Mouse (Mus musculus) forebrain, postnatal 0 days (tissue): ENCODE measurements around the gene Ccdc136. TPM values are rescaled to one million over a fixed set of nuclear protein-coding genes. Genes with fewer than 3 reads are reported as not detected.

Experiments
- ATAC-seq: fragments of 200-750 bp; cut with Nextera tagmentation; 2 replicates; pipeline ENCODE4 v1.8.0; 2017; ENCODE audit warnings: mild to moderate bottlenecking, moderate library complexity
- DNase-seq: peaks from one replicate; pipeline ENCODE4 v3.0.0-alpha.2; 2015
- H3K27ac ChIP-seq: fragments of 300-500 bp; sonication (generic); 2 replicates; pipeline ENCODE4 v1.5.1; 2014; ENCODE audit warnings: low read depth, mild to moderate bottlenecking, antibody characterized with exemption, low read length, moderate library complexity, mixed read lengths
- H3K27me3 ChIP-seq: fragments of 300-500 bp; sonication (generic); 2 replicates; pipeline ENCODE4 v1.6.1; 2014; ENCODE audit warnings: mild to moderate bottlenecking, low read length, mixed read lengths; ENCODE audit not compliant: insufficient read depth
- H3K36me3 ChIP-seq: fragments of 300-500 bp; sonication (generic); 2 replicates; pipeline ENCODE4 v1.6.1; 2014; ENCODE audit warnings: mild to moderate bottlenecking, moderate library complexity; ENCODE audit not compliant: insufficient read depth
- H3K4me1 ChIP-seq: fragments of 300-500 bp; sonication (generic); 2 replicates; pipeline ENCODE4 v1.6.1; 2014; ENCODE audit warnings: antibody characterized with exemption; ENCODE audit not compliant: insufficient read depth
- H3K4me2 ChIP-seq: fragments of 300-500 bp; sonication (generic); 2 replicates; pipeline ENCODE4 v1.6.1; 2014; ENCODE audit warnings: low read depth, mild to moderate bottlenecking, moderate library complexity
- H3K4me3 ChIP-seq: fragments of 300-500 bp; sonication (generic); 2 replicates; pipeline ENCODE4 v1.5.1; 2014; ENCODE audit warnings: low read depth, low read length, mixed read lengths
- H3K9ac ChIP-seq: fragments of 300-500 bp; sonication (generic); 2 replicates; pipeline ENCODE4 v1.6.1; 2014; ENCODE audit warnings: mild to moderate bottlenecking
- H3K9me3 ChIP-seq: fragments of 300-500 bp; sonication (generic); 2 replicates; pipeline ENCODE4 v1.6.1; 2016; ENCODE audit warnings: low read length
- CTCF ChIP-seq: sonication (generic); IDR thresholded peaks from 2 replicates; pipeline ENCODE4 v1.5.1; 2016; ENCODE audit warnings: antibody characterized with exemption, control low read depth, low read depth
- WGBS: fragments of 180-500 bp; shearing (Covaris S2); extraction: QIAGEN DNeasy Blood & Tissue Kit; methylation state at CpG from one replicate; pipeline ENCODE4 v1.1.7; 2014; 5-methylcytosine and 5-hydroxymethylcytosine counted together
- polyA plus RNA-seq: library from polyadenylated mRNA; unstranded; fragments of >200 nt; fragmentation: Nextera tagmentation; extraction: Ambion mirVana; gene quantifications from 2 replicates; pipeline ENCODE4 v1.2.1, GENCODE M21; 2015
- total RNA-seq: library from RNA; depleted of rRNA; stranded (reverse); fragments of >200 nt; gene quantifications from 2 replicates; pipeline ENCODE4 v1.2.3, GENCODE M21; 2014

Gene Ccdc136
- total and polyA plus RNA-seq, 2 experiments from 2014 or later: 43.0 to 46.6 TPM

DNA sequence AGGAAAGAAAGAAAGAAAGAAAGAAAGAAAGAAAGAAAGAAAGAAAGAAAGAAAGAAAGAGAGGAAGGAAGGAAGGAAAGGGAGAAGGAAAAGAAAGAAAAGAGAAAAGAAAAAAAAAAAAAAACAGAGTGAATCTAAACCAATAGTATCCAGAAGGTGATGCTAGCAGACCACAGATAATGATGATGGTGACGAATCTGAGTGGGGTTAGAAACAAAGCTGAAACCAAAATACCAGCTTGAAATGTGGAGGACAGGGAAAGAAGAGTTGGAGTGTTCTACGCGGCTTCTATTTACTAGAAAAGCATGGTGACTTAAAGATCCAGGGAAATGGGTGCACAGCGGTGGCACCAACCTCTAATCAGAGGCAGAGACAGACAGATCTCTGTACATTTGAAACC, 4.3 kb upstream of the Ccdc136 start:
- Histone ChIP-seq H3K27ac (no peak overlapping the region), H3K4me2 (no peak overlapping the region), H3K27me3 (no peaks in the 10 kb centered on the region), H3K4me1 (peaks cover 7% of the 10 kb centered on the region; the same call in 1 of the 2 replicates), H3K36me3 (no peaks in the 10 kb centered on the region), H3K4me3 (no peak overlapping the region), H3K9me3 (no peaks in the 10 kb centered on the region), H3K9ac (no peak overlapping the region)
- DNase-seq (no peak), ATAC-seq (no peak)
- WGBS: 68% methylated on average over 4 of the region's 4 CpGs
- peak; percentile 53 for TF ChIP-seq CTCF

DNA sequence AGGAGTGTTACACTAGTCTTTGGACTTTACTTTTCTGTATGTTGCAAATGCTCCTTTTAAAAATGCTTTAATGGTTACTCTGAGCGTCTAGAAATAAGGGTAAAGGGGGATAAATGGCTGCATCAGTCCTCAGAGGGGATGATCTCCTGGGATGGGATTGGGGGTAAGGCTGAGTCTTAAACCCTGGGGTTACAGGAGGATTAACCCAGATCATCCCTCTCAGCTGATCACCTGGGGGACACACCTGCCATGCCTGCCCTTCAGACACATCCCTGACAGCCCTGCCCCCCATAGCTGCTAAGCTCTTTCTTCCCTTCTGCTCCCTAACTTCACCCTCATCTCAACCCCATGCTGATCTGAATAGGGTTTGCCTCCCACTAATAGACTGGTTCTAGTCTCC, 1.8 kb upstream of the Ccdc136 start:
- no peak for TF ChIP-seq CTCF
- WGBS: 50% methylated on average over 1 of the region's 1 CpGs
- Histone ChIP-seq H3K4me3 (no peak overlapping the region), H3K9me3 (no peaks in the 10 kb centered on the region), H3K36me3 (no peaks in the 10 kb centered on the region), H3K27me3 (no peaks in the 10 kb centered on the region), H3K9ac (no peak overlapping the region), H3K27ac (no peak overlapping the region), H3K4me1 (peaks cover 5% of the 10 kb centered on the region; the same call in 1 of the 2 replicates), H3K4me2 (no peak overlapping the region)
- DNase-seq (no peak), ATAC-seq (no peak)

- Histone ChIP-seq H3K9ac (peak overlapping the region; percentile 72), H3K4me3 (peak overlapping the region; percentile 67), H3K9me3 (no peaks in the 10 kb centered on the region), H3K4me1 (peaks cover 5% of the 10 kb centered on the region; the same call in 1 of the 2 replicates), H3K27me3 (no peaks in the 10 kb centered on the region), H3K27ac (peak overlapping the region; percentile 76), H3K4me2 (peak overlapping the region; percentile 88), H3K36me3 (no peaks in the 10 kb centered on the region)
- no peak for TF ChIP-seq CTCF
- DNase-seq: no peak
- ATAC-seq: peak; percentile 32
- 2% methylated on average over 24 of the region's 24 CpGs for WGBS
These were observed 818 bp downstream of the Ccdc136 start for GRCm38 (mm10) chr6:29396714-29397540.

DNA sequence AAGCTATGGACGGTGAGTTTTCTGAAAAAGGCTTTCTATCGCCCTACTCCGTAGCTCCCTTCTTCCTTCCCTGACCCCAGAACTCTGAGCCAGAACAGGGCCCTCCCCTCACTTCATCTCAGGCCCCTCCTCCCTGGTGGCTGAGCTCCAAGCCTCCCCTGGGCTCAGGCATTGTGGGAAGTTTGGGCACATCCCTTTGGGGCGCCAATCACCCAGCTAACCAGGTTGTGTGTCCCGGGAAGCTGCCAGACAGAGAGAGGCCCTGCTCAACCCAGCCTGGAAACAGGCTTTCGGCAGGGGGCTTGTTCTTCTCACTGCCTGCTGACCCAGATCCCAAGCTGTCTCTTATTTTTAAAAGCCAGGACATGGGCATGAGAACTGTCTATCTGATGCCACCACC, 1.5 kb downstream of the Ccdc136 start:
- WGBS: 7% methylated on average over 6 of the region's 6 CpGs

DNA sequence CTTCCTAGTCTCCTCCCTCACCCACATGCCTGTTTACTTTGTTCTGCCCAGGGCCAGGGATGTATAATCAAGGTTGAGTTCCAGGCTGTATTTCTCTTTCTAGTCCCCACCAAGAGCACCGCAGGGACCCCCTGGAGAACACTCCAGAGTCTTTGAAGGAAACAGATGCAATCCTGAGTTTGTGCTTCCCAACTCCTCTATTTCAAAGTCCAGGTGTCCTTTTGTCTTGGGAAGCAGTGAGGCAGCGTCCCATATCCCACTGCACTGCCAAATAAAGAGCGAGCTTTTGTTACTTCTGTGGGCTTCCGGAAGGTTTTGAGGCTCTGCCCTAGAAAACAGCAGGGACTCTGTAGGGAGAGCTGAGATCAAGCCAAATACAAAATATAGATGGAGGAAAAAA, 3.7 kb downstream of the Ccdc136 start:
- H3K36me3 ChIP-seq: no peaks in the 10 kb centered on the region
- 62% methylated on average over 4 of the region's 4 CpGs for WGBS
- H3K4me1 ChIP-seq: peaks cover 5% of the 10 kb centered on the region; the same call in 1 of the 2 replicates
- DNase-seq: no peak
- no peaks in the 10 kb centered on the region for H3K27me3 ChIP-seq
- no peak overlapping the region for H3K4me3 ChIP-seq
- H3K9me3 ChIP-seq: no peaks in the 10 kb centered on the region
- no peak for ATAC-seq
- H3K27ac ChIP-seq: no peak overlapping the region
- H3K4me2 ChIP-seq: no peak overlapping the region
- H3K9ac ChIP-seq: no peak overlapping the region
- TF ChIP-seq CTCF: no peak

More for the DNA sequence above, 1.5 kb downstream of the Ccdc136 start:
- Histone ChIP-seq H3K27ac (peak overlapping the region; percentile 76), H3K9me3 (no peaks in the 10 kb centered on the region), H3K9ac (peak overlapping the region; percentile 72), H3K4me2 (peak overlapping the region; percentile 88), H3K4me1 (peaks cover 5% of the 10 kb centered on the region; the same call in 1 of the 2 replicates), H3K27me3 (no peaks in the 10 kb centered on the region), H3K36me3 (no peaks in the 10 kb centered on the region), H3K4me3 (peak overlapping the region; percentile 67)
- DNase-seq: peak; percentile 64
- ATAC-seq: peak; percentile 52
- no peak for TF ChIP-seq CTCF

DNA sequence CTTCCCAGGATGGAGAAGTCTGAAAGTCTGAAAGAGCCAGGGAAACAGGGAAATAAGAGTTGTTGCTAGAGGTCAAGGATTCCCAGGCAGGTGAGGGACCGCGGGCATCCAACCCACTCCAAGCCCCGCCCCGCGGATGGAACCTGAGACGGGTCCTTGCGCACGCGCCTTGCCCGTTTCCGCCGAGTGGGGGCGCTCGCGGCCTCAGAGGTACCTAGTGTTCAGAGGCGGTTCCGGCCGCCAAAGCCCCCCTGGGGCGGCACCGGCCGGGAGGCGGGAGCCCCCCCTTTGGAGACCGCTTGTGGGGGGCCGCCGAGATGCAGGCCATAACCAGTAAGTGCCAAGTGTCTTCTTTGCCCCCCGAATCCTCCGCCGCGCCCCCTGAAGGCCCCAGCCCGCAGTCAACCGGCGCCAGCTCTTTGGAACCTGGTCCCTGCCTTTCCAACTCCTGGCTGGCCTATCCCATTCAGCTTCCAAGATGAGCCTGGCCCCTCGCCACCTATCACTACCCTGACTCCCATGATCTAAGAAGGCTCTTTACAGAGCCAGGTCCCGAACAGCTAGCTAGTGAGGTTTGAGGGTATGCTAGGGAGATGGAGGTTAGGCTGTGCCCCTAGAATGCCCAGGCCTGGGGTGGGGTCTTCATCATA, 6.7 kb downstream of the Ccdc136 start:
- Histone ChIP-seq H3K9ac (no peak overlapping the region), H3K4me3 (no peak overlapping the region), H3K36me3 (no peaks in the 10 kb centered on the region; the same call in 1 of the 2 replicates), H3K27ac (no peak overlapping the region), H3K27me3 (no peaks in the 10 kb centered on the region), H3K4me2 (0 out of 2 replicates have a peak overlapping the region, but pooled peaks have one; percentile 5), H3K4me1 (no peaks in the 10 kb centered on the region), H3K9me3 (no peaks in the 10 kb centered on the region)
- DNase-seq (no peak), ATAC-seq (no peak)
- 9% methylated on average over 34 of the region's 34 CpGs for WGBS
- peak; percentile 20; the same call in 1 of the 2 replicates for TF ChIP-seq CTCF

DNA sequence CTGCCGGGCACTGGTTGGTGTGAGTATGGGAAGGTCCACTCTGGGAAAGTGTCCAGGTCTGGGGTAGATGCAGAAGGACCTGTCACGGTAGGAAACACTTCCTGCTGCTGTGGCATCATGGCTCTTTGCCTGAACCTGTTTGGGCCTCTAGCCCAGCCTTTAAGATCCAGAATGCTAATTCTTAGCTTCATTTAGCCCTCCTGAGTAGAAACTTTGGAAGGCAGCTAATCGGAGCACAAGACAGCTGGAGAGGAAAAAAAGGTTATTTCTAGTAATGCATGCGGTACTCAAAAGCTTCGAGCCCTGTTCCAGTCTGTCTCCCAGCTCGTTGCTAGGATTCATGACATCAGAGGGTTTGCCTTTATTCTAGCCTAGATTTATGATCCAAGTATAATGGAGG, 10.3 kb downstream of the Ccdc136 start:
- Histone ChIP-seq H3K36me3 (peaks cover 21% of the 10 kb centered on the region), H3K27ac (no peak overlapping the region), H3K4me1 (no peaks in the 10 kb centered on the region), H3K9ac (no peak overlapping the region), H3K4me2 (no peak overlapping the region), H3K27me3 (no peaks in the 10 kb centered on the region), H3K9me3 (no peaks in the 10 kb centered on the region), H3K4me3 (no peak overlapping the region)
- no peak for TF ChIP-seq CTCF
- 51% methylated on average over 6 of the region's 6 CpGs for WGBS
- DNase-seq (no peak), ATAC-seq (no peak)
